Mouse (Mus musculus): ENCODE measurements at regions not wholly inside any gene's neighbourhood (a gene's known extent, or its start where the extent isn't known, plus 50 kb on each side); places are given as distances from the start of the nearest gene placed in this dataset.

GRCm38 (mm10) chr10:30132243-30132642 lies 68.1 kb downstream of the Cenpw start:
- no peak for DNase-seq (ENCODE audit: extremely low read depth, low read depth, low spot score)

- DNase-seq (ENCODE audit: extremely low read depth, low read depth, low spot score): no peak
Observed at GRCm38 (mm10) chr10:30110341-30110740, 90.0 kb downstream of the Cenpw start.

- DNase-seq (ENCODE audit: extremely low read depth, low read depth, low spot score): no peak
Observed at GRCm38 (mm10) chr10:30102443-30102842, 97.9 kb downstream of the Cenpw start.

GRCm38 (mm10) chr10:30094603-30095002 lies 105.8 kb downstream of the Cenpw start:
- no peak for DNase-seq (ENCODE audit: extremely low read depth, low read depth, low spot score)

GRCm38 (mm10) chr10:30091549-30091948 lies 108.8 kb downstream of the Cenpw start:
- DNase-seq (ENCODE audit: extremely low read depth, low read depth, low spot score): no peak

GRCm38 (mm10) chr10:30089406-30089805 lies 111.0 kb downstream of the Cenpw start:
- DNase-seq (ENCODE audit: extremely low read depth, low read depth, low spot score): no peak

GRCm38 (mm10) chr10:30085059-30085458 lies 115.3 kb downstream of the Cenpw start:
- DNase-seq (ENCODE audit: extremely low read depth, low read depth, low spot score): no peak

GRCm38 (mm10) chr10:30066692-30067091 lies 133.7 kb downstream of the Cenpw start:
- DNase-seq (ENCODE audit: extremely low read depth, low read depth, low spot score): no peak

- no peak for DNase-seq (ENCODE audit: extremely low read depth, low read depth, low spot score)
Observed at GRCm38 (mm10) chr10:30030621-30031020, 169.7 kb downstream of the Cenpw start.

GRCm38 (mm10) chr10:30002950-30003636 lies 197.3 kb downstream of the Cenpw start:
- peak; percentile 47 for DNase-seq (ENCODE audit: extremely low read depth, low read depth, low spot score)

GRCm38 (mm10) chr10:30000836-30001235 lies 199.5 kb downstream of the Cenpw start:
- DNase-seq (ENCODE audit: extremely low read depth, low read depth, low spot score): peak; percentile 95

- DNase-seq (ENCODE audit: extremely low read depth, low read depth, low spot score): no peak
Observed at GRCm38 (mm10) chr10:29981539-29981938, 218.8 kb downstream of the Cenpw start.
